10 mouse cellular contexts compared by ENCODE assay signal in the genomic region with DNA sequence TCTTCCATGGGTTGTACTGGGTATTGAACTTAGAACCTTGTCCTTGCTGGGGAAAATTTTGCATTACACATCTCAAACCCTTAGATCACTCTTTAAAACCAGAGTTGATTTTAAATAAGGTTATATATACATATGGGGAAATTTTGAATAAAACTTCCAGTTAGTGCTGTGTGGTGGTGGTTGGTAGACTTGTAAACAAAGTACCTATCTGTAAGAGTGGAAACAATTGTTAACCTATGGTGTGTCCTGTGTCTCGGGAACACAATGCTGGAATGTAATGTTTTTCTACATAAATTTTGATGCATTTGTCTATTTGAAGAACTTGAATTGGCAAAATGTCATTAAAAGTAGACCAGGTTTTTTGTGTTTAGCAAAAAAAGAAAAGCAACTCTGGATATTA. TPM values are rescaled to one million over a fixed set of nuclear protein-coding genes. Genes with fewer than 3 reads are reported as not detected.
A peak's percentile ranks its signal among the peaks of the same experiment; 100 is the strongest.
DNase-seq lines count a peak whose midpoint lies in the region; ATAC-seq and TF ChIP-seq lines count a peak whose summit lies in the region.
"Had no signal": no experiment of that assay in that cellular context is flagged by ENCODE, and none has a peak within 500 bp of the region (broad histone marks: within the 10 kb centered on the region; RNA-seq: fewer than 3 reads in every experiment).

No protein-coding gene starts in this region.

- H3K27me3 ChIP-seq in heart, embryonic 16.5 days (ENCODE audit: control insufficient read depth, insufficient read depth, low read length), result no peaks in the 10 kb centered on the region
- no peaks in the 10 kb centered on the region for H3K27me3 ChIP-seq in hindbrain, embryonic 14.5 days (ENCODE audit: control insufficient read depth, insufficient read depth, low read length)
- H3K27me3 ChIP-seq in midbrain, embryonic 11.5 days (ENCODE audit: control insufficient read depth, insufficient read depth, low read length), result no peaks in the 10 kb centered on the region

- no peak for TF ChIP-seq POLR2A in bone marrow macrophage, adult 2 months (IDR thresholded peaks at IDR 0.05; ENCODE audit: borderline replicate concordance, low read depth, low read length)

- DNase-seq in heart, adult 11 months, result no peak
- no peak for DNase-seq in hindbrain, embryonic 14.5 days (ENCODE audit: low spot score)
- peak; percentile 86 for DNase-seq in midbrain, embryonic 11.5 days (ENCODE audit: low spot score, missing footprints)
- no peak for DNase-seq in adrenal gland, postnatal 36 days
- no peak for DNase-seq in adrenal gland, adult 2 months
- DNase-seq: cerebellum, postnatal 25 days; kidney, postnatal 4 days had no signal

- H3K9me3 ChIP-seq in heart, embryonic 16.5 days (replicated peaks; ENCODE audit: control insufficient read depth, low read length), result no peaks in the 10 kb centered on the region
- H3K9me3 ChIP-seq in hindbrain, embryonic 14.5 days (ENCODE audit: control insufficient read depth, low read length), result no peaks in the 10 kb centered on the region
- H3K9me3 ChIP-seq in midbrain, embryonic 11.5 days (ENCODE audit: control insufficient read depth, low read length), result no peaks in the 10 kb centered on the region

- 3% methylated on average over 1 of the region's 1 CpGs for WGBS in heart, embryonic 16.5 days
- WGBS in hindbrain, embryonic 14.5 days, result 19% methylated on average over 1 of the region's 1 CpGs
- WGBS in midbrain, embryonic 11.5 days, result 23% methylated on average over 1 of the region's 1 CpGs

- H3K27ac ChIP-seq in heart, embryonic 16.5 days (ENCODE audit: low read length), result no peak overlapping the region
- no peak overlapping the region for H3K27ac ChIP-seq in bone marrow macrophage, adult 2 months (ENCODE audit: insufficient read depth, low read depth, low read length)
- no peak overlapping the region for H3K27ac ChIP-seq in hindbrain, embryonic 14.5 days
- H3K27ac ChIP-seq in midbrain, embryonic 11.5 days (ENCODE audit: low read depth, low read length), result no peak overlapping the region

- no peak for ATAC-seq in heart, embryonic 16.5 days (replicated peaks; ENCODE audit: extremely low read depth, insufficient read depth, low FRiP score)
- ATAC-seq in hindbrain, embryonic 14.5 days (ENCODE audit: low FRiP score), result no peak
- ATAC-seq in midbrain, embryonic 11.5 days (ENCODE audit: low FRiP score), result no peak
- no peak for ATAC-seq in activated CD4-positive, CD25-positive, alpha-beta regulatory T cell, adult 4 months

- peaks cover 8% of the 10 kb centered on the region for H3K4me1 ChIP-seq in heart, embryonic 16.5 days (ENCODE audit: control insufficient read depth, insufficient read depth, low read length)
- 0 out of 2 replicates have a peak, but pooled peaks cover 2% of the 10 kb centered on the region for H3K4me1 ChIP-seq in bone marrow macrophage, adult 2 months (ENCODE audit: control insufficient read depth, insufficient read depth, low read length)
- peaks cover 20% of the 10 kb centered on the region for H3K4me1 ChIP-seq in hindbrain, embryonic 14.5 days (replicated peaks; ENCODE audit: control insufficient read depth, insufficient read depth, low read length)
- H3K4me1 ChIP-seq in midbrain, embryonic 11.5 days (ENCODE audit: control insufficient read depth, insufficient read depth, low read length), result peaks cover 4% of the 10 kb centered on the region; the same call in 1 of the 2 replicates

- peak overlapping the region; percentile 65 for H3K9ac ChIP-seq in heart, embryonic 16.5 days (ENCODE audit: low read length)
- H3K9ac ChIP-seq in hindbrain, embryonic 14.5 days, result no peak overlapping the region
- no peak overlapping the region for H3K9ac ChIP-seq in midbrain, embryonic 11.5 days (ENCODE audit: low read length)

- peak overlapping the region; percentile 52 for H3K4me3 ChIP-seq in heart, embryonic 16.5 days (ENCODE audit: low read length)
- H3K4me3 ChIP-seq in bone marrow macrophage, adult 2 months (ENCODE audit: insufficient read depth, low read length), result peak overlapping the region; percentile 15; the same call in 1 of the 2 replicates
- H3K4me3 ChIP-seq in hindbrain, embryonic 14.5 days (replicated peaks; ENCODE audit: low read length), result peak overlapping the region; percentile 87
- H3K4me3 ChIP-seq in midbrain, embryonic 11.5 days (ENCODE audit: low read depth, low read length), result peak overlapping the region; percentile 99

- peaks cover 13% of the 10 kb centered on the region for H3K36me3 ChIP-seq in heart, embryonic 16.5 days (ENCODE audit: control insufficient read depth, insufficient read depth)
- H3K36me3 ChIP-seq in hindbrain, embryonic 14.5 days (replicated peaks; ENCODE audit: control insufficient read depth, insufficient read depth), result peaks cover 20% of the 10 kb centered on the region
- peaks cover 7% of the 10 kb centered on the region; the same call in 1 of the 2 replicates for H3K36me3 ChIP-seq in midbrain, embryonic 11.5 days (ENCODE audit: control insufficient read depth, insufficient read depth, low read length)

- H3K4me2 ChIP-seq in heart, embryonic 16.5 days (ENCODE audit: low read depth, low read length), result peak overlapping the region; percentile 78
- H3K4me2 ChIP-seq in hindbrain, embryonic 14.5 days (replicated peaks), result peak overlapping the region; percentile 92
- H3K4me2 ChIP-seq in midbrain, embryonic 11.5 days, result peak overlapping the region; percentile 79

- no peak for TF ChIP-seq CTCF in bone marrow macrophage, adult 2 months (IDR thresholded peaks at IDR 0.05; ENCODE audit: low read depth, low read length)

RNA-seq across cellular contexts. Expression of gene Serbp1, which starts 31.0 kb away (rescaled TPM):
- polyA plus RNA-seq in heart, embryonic 16.5 days (2015; fragmentation: Nextera tagmentation; extraction: Ambion mirVana), result 294 and 331 TPM in 2 replicates
- 378 and 404 TPM in 2 replicates for polyA plus RNA-seq in bone marrow macrophage, adult 2 months (2012; ENCODE audit: insufficient read depth, insufficient read length, missing spikeins)
- 343 and 344 TPM in 2 replicates for polyA plus RNA-seq in hindbrain, embryonic 14.5 days (2014; fragmentation: Nextera tagmentation; extraction: Ambion mirVana)
- 547 and 588 TPM in 2 replicates for polyA plus RNA-seq in midbrain, embryonic 11.5 days (2014; fragmentation: Nextera tagmentation; extraction: Ambion mirVana)
- total RNA-seq in adrenal gland, postnatal 36 days (2021), result 100 to 1,000 TPM; 287 to 329 TPM
- polyA plus RNA-seq in activated CD4-positive, CD25-positive, alpha-beta regulatory T cell, adult 4 months (2017; shearing (Covaris generic)), result 100 to 1,000 TPM; 285 to 307 TPM
- 100 to 1,000 TPM; 283 to 345 TPM for total RNA-seq in adrenal gland, adult 2 months (2021)
- 22.1 and 46.7 TPM in 2 replicates for polyA plus RNA-seq in adrenal gland, adult 2 months (2012; rRNA removed)

Comparison
In these comparisons a context has a peak if more than half of its experiments do, and no peak if none do; other contexts are left out.
1. H3K4me3 ChIP-seq: peak in every context shown above with its lines; median percentile 99 in midbrain, embryonic 11.5 days; 87 in hindbrain, embryonic 14.5 days; 52 in heart, embryonic 16.5 days; 15 in bone marrow macrophage, adult 2 months.